Mouse (Mus musculus) neural tube, embryonic 14.5 days (tissue): Measurements from ENCODE around the gene 2410004P03Rik. TPM values are rescaled to one million over a fixed set of nuclear protein-coding genes. Genes with fewer than 3 reads are reported as not detected.

ENCODE experiments used
- ATAC-seq: fragments of 200-750 bp; cut with Nextera tagmentation; 2 replicates; pipeline ENCODE4 v1.8.0; 2017; ENCODE audit warnings: low read depth, mild to moderate bottlenecking, moderate TSS enrichment, moderate library complexity
- H3K27ac ChIP-seq: fragments of 300-500 bp; sonication (generic); 2 replicates; pipeline ENCODE4 v1.5.1; 2014; ENCODE audit warnings: low read depth, mild to moderate bottlenecking, control low read depth, low read length, moderate library complexity, mixed read lengths
- H3K27me3 ChIP-seq: fragments of 300-500 bp; sonication (generic); 2 replicates; pipeline ENCODE4 v1.6.1; 2014; ENCODE audit warnings: low read length; ENCODE audit not compliant: control insufficient read depth, insufficient read depth
- H3K36me3 ChIP-seq: fragments of 300-500 bp; sonication (generic); 2 replicates; pipeline ENCODE4 v1.6.1; 2014; ENCODE audit warnings: low read length, mixed read lengths; ENCODE audit not compliant: control insufficient read depth, insufficient read depth
- H3K4me1 ChIP-seq: fragments of 300-500 bp; sonication (generic); 2 replicates; pipeline ENCODE4 v1.6.1; 2014; ENCODE audit warnings: low read length; ENCODE audit not compliant: control insufficient read depth, insufficient read depth
- H3K4me2 ChIP-seq: fragments of 300-500 bp; sonication (generic); 2 replicates; pipeline ENCODE4 v1.6.1; 2014; ENCODE audit warnings: mild to moderate bottlenecking, low read depth, low read length, control low read depth
- H3K4me3 ChIP-seq: fragments of 300-500 bp; sonication (generic); 2 replicates; pipeline ENCODE4 v1.5.1; 2014; ENCODE audit warnings: low read depth, low read length, control low read depth, mixed read lengths
- H3K9ac ChIP-seq: fragments of 300-500 bp; sonication (generic); replicated peaks from 2 replicates; pipeline ENCODE4 v1.6.1; 2014; ENCODE audit warnings: low read depth, mild to moderate bottlenecking, control low read depth, low read length, mixed read lengths
- H3K9me3 ChIP-seq: fragments of 300-500 bp; sonication (generic); 2 replicates; pipeline ENCODE4 v1.6.1; 2016; ENCODE audit warnings: low read length; ENCODE audit not compliant: control insufficient read depth
- WGBS: fragments of 180-500 bp; shearing (Covaris S2); extraction: QIAGEN DNeasy Blood & Tissue Kit; methylation state at CpG from one replicate; pipeline ENCODE4 v1.1.7; 2014; 5-methylcytosine and 5-hydroxymethylcytosine counted together
- polyA plus RNA-seq: library from polyadenylated mRNA; unstranded; fragments of >200 nt; fragmentation: Nextera tagmentation; extraction: Ambion mirVana; gene quantifications from 2 replicates; pipeline ENCODE4 v1.2.1, GENCODE M21; 2014

Gene 2410004P03Rik
- polyA plus RNA-seq, 1 experiment from 2014 or later = 4.6 TPM

- no peak for ATAC-seq
- Histone ChIP-seq H3K9ac (no peak overlapping the region), H3K4me3 (no peak overlapping the region), H3K27ac (no peak overlapping the region), H3K9me3 (no peaks in the 10 kb centered on the region), H3K27me3 (peaks cover 26% of the 10 kb centered on the region), H3K4me2 (no peak overlapping the region), H3K36me3 (no peaks in the 10 kb centered on the region), H3K4me1 (peaks cover 5% of the 10 kb centered on the region; the same call in 1 of the 2 replicates)
- WGBS = 48% methylated on average over 4 of the region's 4 CpGs
Observed at GRCm38 (mm10) chr12:17001211-17001610, 10.3 kb downstream of the 2410004P03Rik start.

GRCm38 (mm10) chr12:17000628-17001027 is 10.9 kb downstream of the 2410004P03Rik start:
- Histone ChIP-seq H3K27me3 (peaks cover 26% of the 10 kb centered on the region), H3K4me3 (no peak overlapping the region), H3K9me3 (no peaks in the 10 kb centered on the region), H3K36me3 (no peaks in the 10 kb centered on the region), H3K4me2 (no peak overlapping the region), H3K27ac (no peak overlapping the region), H3K9ac (no peak overlapping the region), H3K4me1 (peaks cover 5% of the 10 kb centered on the region; the same call in 1 of the 2 replicates)
- no peak for ATAC-seq
- 61% methylated on average over 6 of the region's 6 CpGs for WGBS

GRCm38 (mm10) chr12:16999739-17000497 is 11.6 kb downstream of the 2410004P03Rik start, which contains the start of gene Pqlc3:
Gene Pqlc3 (minus strand): TSS chr12:17000408.
- peak within 1 kb of the TSS; percentile 39 for H3K9ac ChIP-seq
- no peaks in the 10 kb centered on the region for H3K36me3 ChIP-seq
- peak within 1 kb of the TSS; percentile 76 for H3K4me2 ChIP-seq
- H3K4me1 ChIP-seq = peaks cover 5% of the 10 kb centered on the region; the same call in 1 of the 2 replicates
- H3K27me3 ChIP-seq = peaks cover 26% of the 10 kb centered on the region
- H3K9me3 ChIP-seq = no peaks in the 10 kb centered on the region
- H3K27ac ChIP-seq = no peak within 1 kb of the TSS
- peak within 1 kb of the TSS; percentile 39 for H3K4me3 ChIP-seq
- peak; percentile 81 for ATAC-seq
- 2% methylated on average over 57 of the region's 57 CpGs for WGBS

- H3K9me3 ChIP-seq = no peaks in the 10 kb centered on the region
- no peaks in the 10 kb centered on the region for H3K36me3 ChIP-seq
- 0 out of 2 replicates have a peak, but pooled peaks have one; percentile 18 for ATAC-seq
- H3K4me3 ChIP-seq = peak overlapping the region; percentile 39
- H3K27ac ChIP-seq = no peak overlapping the region
- peaks cover 26% of the 10 kb centered on the region for H3K27me3 ChIP-seq
- WGBS = 8% methylated on average over 10 of the region's 10 CpGs
- H3K9ac ChIP-seq = no peak overlapping the region
- peaks cover 5% of the 10 kb centered on the region; the same call in 1 of the 2 replicates for H3K4me1 ChIP-seq
- H3K4me2 ChIP-seq = peak overlapping the region; percentile 76
Observed at GRCm38 (mm10) chr12:16999146-16999545, 12.4 kb downstream of the 2410004P03Rik start.

GRCm38 (mm10) chr12:16996886-16997462 is 14.6 kb downstream of the 2410004P03Rik start:
- H3K4me3 ChIP-seq = no peak overlapping the region
- WGBS = 93% methylated on average over 5 of the region's 5 CpGs
- no peaks in the 10 kb centered on the region for H3K36me3 ChIP-seq
- H3K27ac ChIP-seq = no peak overlapping the region
- ATAC-seq = no peak
- peaks cover 5% of the 10 kb centered on the region; the same call in 1 of the 2 replicates for H3K4me1 ChIP-seq
- no peaks in the 10 kb centered on the region for H3K9me3 ChIP-seq
- peaks cover 26% of the 10 kb centered on the region for H3K27me3 ChIP-seq
- no peak overlapping the region for H3K9ac ChIP-seq
- no peak overlapping the region for H3K4me2 ChIP-seq

- Histone ChIP-seq H3K36me3 (no peaks in the 10 kb centered on the region), H3K4me1 (peaks cover 5% of the 10 kb centered on the region; the same call in 1 of the 2 replicates), H3K27ac (no peak overlapping the region), H3K9me3 (no peaks in the 10 kb centered on the region), H3K4me3 (no peak overlapping the region), H3K9ac (no peak overlapping the region), H3K27me3 (peaks cover 26% of the 10 kb centered on the region), H3K4me2 (no peak overlapping the region)
- 90% methylated on average over 5 of the region's 5 CpGs for WGBS
- no peak for ATAC-seq
Observed at GRCm38 (mm10) chr12:16996281-16996680, 15.2 kb downstream of the 2410004P03Rik start.

- no peak overlapping the region for H3K27ac ChIP-seq
- no peak overlapping the region for H3K4me2 ChIP-seq
- no peaks in the 10 kb centered on the region for H3K36me3 ChIP-seq
- no peak overlapping the region for H3K9ac ChIP-seq
- no peak overlapping the region for H3K4me3 ChIP-seq
- H3K27me3 ChIP-seq = peaks cover 14% of the 10 kb centered on the region
- no peaks in the 10 kb centered on the region for H3K9me3 ChIP-seq
- WGBS = 85% methylated on average over 2 of the region's 2 CpGs
- no peak for ATAC-seq
- no peaks in the 10 kb centered on the region; the same call in 1 of the 2 replicates for H3K4me1 ChIP-seq
Observed at GRCm38 (mm10) chr12:16994291-16994690, 17.2 kb downstream of the 2410004P03Rik start.

GRCm38 (mm10) chr12:16992355-16992754 is 19.2 kb downstream of the 2410004P03Rik start:
- Histone ChIP-seq H3K4me2 (no peak overlapping the region), H3K36me3 (no peaks in the 10 kb centered on the region), H3K9ac (no peak overlapping the region), H3K27me3 (no peaks in the 10 kb centered on the region), H3K4me3 (no peak overlapping the region), H3K27ac (no peak overlapping the region), H3K4me1 (no peaks in the 10 kb centered on the region), H3K9me3 (no peaks in the 10 kb centered on the region)
- no peak for ATAC-seq
- WGBS = 85% methylated on average over 2 of the region's 2 CpGs

- WGBS = 83% methylated on average over 2 of the region's 2 CpGs
Observed at GRCm38 (mm10) chr12:16991376-16991775, 20.2 kb downstream of the 2410004P03Rik start.

More at GRCm38 (mm10) chr12:16991376-16991775, 20.2 kb downstream of the 2410004P03Rik start:
- Histone ChIP-seq H3K4me2 (no peak overlapping the region), H3K27ac (no peak overlapping the region), H3K36me3 (no peaks in the 10 kb centered on the region), H3K27me3 (no peaks in the 10 kb centered on the region), H3K4me1 (no peaks in the 10 kb centered on the region), H3K9me3 (no peaks in the 10 kb centered on the region), H3K9ac (no peak overlapping the region), H3K4me3 (no peak overlapping the region)
- no peak for ATAC-seq
